Mouse (Mus musculus) liver, embryonic 14.5 days (tissue): ENCODE measurements around the gene Itpripl2.

ENCODE experiments used
- CTCF ChIP-seq: IDR thresholded peaks from 2 replicates; pipeline ENCODE4 v1.5.1; 2016; ENCODE audit warnings: antibody characterized with exemption, low read depth, control low read depth
- EP300 ChIP-seq: IDR thresholded peaks from 2 replicates; pipeline ENCODE4 v1.6.1; 2016; ENCODE audit warnings: antibody characterized with exemption, low read depth

GRCm38 (mm10) chr7:118483996-118484395 is 7.8 kb downstream of the Itpripl2 start:
- TF ChIP-seq CTCF (no peak), EP300 (no peak)
